Mouse (Mus musculus) CH12F3 (cell line): ENCODE measurements around the gene Tbcc.

Experiments
- in situ Hi-C: fragments of 300-500 bp; cut with MboI; formaldehyde crosslinking; loops from 2 replicates; pipeline ENCODE4 v1.14.3; 2020; ENCODE audit warnings: low sequenced_read_pairs

Gene Tbcc

DNA sequence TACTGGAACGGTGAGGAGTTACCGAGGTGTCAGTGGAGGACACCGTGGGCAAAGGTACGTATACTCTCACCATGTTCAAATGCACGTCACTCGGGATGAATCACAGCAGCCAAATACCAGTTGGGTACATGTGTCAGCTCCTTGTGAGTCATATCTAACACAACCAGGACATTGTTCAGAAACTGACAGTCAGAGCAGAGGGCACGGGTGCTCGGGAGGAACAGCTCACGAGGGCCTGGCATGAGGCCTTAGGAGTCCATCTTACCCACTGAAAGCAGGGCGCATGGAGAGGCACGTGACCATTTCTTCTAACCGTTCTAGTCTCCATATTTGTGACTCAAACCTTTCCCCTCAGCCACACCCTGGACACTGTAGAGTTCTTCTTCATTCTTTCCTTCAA is 23.6 kb upstream of the Tbcc start:
- in situ Hi-C loops: no loop called here

DNA sequence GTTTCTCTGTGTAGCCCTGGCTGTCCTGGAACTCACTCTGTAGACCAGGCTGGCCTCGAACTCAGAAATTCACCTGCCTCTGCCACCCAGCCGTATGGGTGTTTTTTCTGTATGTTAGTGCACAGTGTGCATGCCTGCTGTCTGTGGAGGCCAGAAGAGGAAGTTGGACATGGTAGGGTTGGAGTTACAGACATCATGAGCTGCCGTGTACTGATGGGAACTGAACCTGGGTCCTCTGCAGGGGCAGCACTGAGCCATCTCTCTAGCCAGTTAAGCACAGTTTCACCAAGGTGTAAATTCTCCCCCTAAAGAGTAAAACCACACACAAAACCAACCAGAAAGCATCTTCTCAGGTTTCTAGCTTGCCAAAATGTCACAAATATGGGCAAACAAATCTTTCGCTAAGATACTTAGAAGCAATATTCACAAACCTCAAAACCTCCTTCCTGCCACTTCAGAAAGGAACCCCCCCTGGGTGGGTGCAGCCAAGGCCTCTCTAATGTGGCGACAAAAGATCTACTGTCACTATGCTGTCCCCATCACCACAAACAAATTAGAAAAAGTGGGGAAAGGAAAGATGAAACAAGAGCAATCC is 20.2 kb upstream of the Tbcc start:
- in situ Hi-C loops: no loop called here

DNA sequence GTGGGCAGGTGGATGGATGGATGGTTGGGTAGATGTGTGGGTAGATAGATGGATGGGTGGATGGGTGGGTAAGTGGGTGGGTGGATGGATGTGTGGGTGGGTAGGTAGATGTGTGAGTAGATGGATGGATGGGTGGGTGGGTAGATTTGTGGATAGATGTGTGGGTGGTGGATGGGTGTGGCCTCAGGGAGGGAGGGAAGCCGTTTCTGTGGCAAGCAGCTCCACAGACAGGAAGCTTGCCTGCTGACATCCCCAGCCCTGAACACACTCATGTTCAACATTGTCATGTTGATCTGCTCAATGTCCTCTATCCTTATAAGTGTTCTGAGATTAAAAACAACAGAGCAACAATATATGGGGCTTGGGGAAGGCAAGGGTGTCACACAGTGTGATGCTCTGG is 19.6 kb upstream of the Tbcc start:
- in situ Hi-C loops: no loop called here

DNA sequence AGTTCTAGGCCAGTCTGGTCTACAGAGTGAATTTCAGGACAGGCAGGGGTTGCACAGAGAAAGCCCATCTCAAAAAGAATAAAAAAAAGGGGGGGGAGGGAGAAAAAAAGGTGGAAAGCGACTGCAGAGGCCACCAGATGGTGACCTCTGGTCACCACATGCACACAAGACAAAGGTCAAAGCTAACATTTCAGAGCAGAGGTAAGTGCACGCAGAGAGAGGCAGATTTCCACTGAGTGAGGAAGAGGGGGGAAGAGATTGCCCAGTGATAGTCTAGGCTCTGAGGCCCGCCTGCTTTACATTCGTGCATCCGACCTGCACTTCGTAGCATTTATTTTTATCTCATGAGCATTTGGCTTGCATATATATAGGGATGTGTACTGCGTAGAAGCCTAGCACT is 17.7 kb upstream of the Tbcc start:
- in situ Hi-C loops: no loop called here

DNA sequence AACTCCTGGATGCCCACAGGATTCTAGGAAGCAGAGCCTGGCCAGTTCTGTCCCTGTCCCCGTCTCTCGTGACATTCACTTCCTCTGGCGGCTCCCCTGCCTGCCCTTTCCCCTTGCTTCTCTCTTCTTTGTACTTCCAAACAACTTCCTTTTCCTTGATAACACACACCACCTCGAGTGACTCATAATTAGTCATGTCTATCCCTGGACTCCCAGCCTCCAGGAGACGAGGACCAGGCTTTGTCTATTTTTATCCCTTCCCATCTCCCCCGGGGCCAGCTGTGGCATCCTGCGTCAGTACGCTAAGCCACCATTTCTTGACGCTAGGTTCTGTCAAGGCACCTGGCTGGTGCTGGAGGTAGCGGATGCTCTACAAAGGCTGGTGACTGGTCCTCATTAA is 16.4 kb upstream of the Tbcc start:
- in situ Hi-C loops: no loop called here

DNA sequence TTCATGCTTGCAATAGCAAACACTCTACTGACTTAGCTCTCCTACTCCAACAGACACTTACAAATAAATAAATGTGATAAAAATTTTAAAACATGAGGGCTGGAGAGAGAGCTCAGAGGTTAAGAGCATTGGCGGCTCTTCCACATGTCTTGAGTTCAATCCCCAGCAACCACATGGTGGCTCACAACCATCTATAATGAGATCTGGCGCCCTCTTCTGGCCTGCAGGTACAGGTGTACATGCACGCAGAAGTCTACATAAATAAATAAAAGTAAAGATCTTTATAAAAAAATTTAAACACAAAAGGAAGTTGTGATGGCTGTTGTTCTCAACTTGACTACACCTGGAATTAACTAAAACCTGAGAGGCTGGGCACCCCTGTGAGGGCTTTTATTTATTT is 14.9 kb upstream of the Tbcc start:
- in situ Hi-C loops: no loop called here

DNA sequence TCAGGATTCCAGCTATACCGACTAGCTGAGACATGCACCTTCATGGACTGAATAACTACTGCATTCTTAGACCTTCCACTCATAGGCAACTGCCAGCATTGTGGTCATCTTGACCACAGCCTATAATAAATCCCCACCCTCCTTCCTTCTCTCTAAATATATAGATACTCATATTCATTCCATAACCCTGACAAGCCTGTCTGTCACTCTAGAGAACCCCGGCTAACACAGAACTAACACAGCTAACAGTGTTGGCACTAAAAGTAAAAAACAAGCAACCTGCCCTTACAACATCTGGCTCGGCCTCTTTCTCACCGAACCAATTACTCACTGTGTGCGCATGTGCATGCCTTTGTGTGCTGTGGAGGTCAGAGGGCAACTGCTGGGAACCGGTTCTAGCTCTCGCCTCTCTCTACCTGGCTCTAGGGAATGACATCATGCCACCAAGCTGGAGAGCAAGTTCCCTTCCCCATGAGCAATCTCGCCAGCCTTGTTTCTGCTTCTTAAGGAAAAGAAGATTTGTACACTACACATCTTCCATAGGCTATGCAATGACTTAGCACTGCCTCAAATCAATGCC is 14.0 kb upstream of the Tbcc start:
- in situ Hi-C loops: no loop called here

DNA sequence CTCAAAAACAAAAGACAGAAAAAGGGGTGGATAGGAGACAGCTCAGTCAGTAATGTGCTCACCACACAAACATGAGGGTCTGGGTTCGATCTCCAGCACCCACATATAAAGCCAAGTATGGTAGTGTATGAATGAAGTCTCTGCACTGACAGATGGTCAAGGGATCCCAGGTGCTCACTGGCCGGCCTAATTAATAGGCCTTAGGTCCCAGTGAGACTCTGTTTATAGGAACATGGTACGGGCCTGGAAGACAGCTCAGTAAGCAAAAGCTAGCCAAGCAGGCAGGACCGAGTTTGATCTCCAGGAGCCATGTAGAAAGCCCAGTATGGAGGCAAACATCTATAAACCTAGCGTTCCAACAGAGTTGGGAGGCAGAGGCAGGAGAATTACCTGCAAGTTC is 13.4 kb upstream of the Tbcc start:
- in situ Hi-C loops: no loop called here

DNA sequence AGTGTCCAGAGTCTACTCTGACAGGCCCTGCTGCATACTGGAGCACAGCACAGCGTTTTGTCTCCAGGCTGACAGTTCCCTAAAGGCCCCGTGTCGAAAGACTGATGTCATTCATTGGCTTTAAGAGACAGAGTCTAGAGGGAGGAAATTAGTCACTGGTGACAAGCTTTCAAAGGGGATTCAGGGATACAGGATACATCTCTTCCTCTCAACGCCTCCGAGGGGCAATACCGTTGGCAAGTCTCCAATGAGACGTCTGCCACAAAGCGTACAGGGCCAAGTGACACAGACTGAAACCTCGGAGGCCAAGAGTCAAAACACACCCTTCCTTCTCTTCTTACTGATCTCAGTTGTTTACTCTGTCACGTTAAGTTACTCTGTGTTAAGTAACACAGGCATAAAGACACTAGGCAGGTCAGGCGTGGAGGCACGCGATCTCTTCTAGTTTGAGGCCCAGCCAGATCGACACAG is 10.6 kb upstream of the Tbcc start:
- in situ Hi-C loops: no loop called here

DNA sequence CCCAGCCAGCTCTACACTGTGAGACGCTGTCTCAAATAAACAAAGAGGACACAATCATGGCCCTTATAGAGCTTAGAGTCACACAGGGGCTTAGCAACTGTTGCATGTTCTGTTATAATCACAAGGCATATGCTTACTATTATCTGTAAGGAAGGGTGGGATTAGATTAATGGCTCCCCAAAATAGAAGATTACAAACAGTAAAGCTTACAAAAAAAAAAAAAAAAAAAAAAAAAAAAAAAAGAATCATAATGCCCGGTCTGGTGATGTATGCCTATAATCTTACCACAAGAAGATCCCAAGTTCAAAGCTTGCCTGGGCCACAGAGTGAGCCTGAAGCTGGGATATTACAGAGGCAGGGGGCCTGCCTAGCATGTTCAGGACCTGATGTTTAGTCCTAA is 10.2 kb upstream of the Tbcc start:
- in situ Hi-C loops: no loop called here

DNA sequence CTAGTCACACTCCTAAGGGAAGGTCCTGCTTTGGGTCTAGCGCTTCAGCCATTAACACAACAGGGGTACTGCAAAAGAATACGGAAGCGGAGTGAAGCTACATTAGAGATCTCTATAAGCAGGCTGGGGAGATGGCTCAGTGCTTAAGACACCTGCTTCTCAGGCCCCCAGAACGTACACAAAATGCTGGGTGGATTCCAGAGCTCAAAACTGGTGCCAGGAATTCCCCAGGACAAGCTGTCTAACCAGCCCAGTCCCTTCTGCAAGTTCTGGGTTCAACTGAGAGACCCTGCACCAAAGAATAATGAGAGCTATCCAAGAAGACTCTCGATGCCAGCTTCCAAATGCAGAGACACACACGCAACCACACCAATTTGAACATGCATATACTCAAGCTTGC is 8.8 kb upstream of the Tbcc start:
- in situ Hi-C loops: no loop called here

DNA sequence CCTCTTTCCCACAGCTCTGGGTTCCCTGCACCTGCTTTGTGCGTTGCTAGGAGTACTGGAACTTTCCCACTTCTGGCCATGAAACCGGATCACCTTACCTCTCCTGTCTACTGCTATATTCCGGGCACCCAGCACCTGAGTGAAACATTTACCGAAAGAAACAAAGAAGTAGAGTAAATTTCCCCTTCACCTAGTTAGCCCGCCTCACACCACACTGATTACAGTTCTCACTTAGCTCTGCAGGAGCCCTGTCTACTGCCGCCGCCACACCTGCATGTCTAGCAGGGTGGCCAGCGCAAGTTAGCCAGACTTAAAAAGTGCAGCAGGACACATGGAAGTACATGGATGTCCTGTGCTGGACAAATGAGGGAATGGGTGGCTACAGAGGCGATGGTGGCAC is 7.4 kb upstream of the Tbcc start:
- in situ Hi-C loops: no loop called here

DNA sequence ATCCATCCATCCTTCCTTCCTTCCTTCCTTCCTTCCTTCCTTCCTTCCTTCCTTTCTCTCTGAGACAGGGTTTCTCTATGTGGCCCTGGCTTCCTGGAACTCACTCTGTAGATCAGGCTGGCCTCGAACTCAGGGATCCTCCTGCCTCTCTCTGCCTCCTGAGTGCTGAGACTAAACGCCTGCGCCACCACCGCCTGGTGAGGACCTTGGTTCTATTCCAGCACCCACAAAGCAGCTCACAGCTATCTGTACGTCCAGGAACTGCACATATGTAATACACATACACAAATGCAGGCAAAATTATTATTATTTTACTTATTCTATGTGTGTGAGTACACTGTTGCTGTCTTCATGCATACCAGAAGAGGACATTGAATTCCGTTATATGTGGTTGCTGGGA is 5.7 kb upstream of the Tbcc start:
- in situ Hi-C loops: no loop called here

DNA sequence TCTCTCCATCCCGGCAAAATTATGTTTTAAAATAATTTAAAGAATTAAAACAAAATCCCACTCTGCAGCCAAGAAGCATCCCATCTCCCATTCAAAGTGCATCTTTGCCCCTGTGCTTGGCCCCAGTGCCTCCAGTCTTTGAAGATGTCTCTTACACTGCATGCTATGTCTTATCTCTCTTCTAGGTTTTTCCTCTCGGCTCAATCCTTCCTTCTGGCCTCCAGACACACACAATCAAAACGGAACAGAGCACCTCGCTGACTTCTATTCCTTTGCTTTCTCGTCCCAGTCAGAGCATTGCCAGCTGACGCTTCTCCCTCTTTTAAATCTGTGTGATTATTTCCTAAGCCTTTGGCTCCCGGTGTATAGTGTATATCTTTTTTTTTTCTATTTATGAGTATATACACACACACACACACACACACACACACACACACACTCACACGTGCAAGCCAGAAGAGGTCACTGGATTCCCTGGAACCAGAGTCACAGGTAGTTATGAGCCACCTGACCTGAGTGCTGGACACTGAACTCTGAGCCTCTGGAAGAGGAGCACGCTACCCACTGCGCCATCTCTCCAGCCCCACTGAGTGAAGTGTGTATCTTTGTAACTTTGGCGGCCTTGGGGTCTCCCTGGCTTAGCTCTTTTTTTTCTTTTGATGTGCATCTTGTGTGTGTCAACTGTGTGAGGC is 5.1 kb upstream of the Tbcc start:
- in situ Hi-C loops: no loop called here

DNA sequence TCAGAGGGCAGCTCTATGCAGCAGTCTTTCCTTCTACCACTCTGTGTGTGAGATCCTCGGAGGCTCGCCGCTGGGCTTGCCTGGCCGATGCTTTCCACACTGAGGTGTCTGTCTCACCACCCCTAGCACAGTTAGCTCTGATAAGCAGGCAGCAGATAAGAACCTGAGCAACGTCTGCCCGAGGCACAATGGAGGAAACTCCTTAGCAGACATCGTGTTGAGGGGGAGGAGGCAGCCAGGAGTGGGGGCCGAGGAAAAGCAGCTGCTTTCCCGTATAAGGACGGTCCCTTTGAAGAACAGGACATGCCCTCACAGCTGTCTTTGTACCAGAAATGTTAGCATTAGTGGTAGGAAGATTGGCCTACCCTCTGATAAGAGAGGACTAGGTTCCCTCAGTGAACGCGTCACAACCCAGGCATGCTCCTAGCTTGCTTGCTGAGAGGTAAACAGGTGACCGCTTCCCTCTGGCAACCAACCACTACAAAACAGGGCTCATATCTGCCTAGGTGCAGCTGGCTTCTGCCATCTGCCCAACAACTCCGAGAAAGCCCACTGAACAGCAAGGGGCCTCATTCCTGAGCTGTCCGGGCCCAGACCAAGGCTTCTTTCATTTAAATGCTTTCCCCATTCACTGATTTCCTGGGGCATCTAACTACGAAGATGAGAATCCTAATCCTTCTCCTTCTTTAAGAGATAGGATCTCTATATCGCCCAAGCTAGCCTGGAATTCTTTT is 4.4 kb upstream of the Tbcc start:
- in situ Hi-C loops: no loop called here

DNA sequence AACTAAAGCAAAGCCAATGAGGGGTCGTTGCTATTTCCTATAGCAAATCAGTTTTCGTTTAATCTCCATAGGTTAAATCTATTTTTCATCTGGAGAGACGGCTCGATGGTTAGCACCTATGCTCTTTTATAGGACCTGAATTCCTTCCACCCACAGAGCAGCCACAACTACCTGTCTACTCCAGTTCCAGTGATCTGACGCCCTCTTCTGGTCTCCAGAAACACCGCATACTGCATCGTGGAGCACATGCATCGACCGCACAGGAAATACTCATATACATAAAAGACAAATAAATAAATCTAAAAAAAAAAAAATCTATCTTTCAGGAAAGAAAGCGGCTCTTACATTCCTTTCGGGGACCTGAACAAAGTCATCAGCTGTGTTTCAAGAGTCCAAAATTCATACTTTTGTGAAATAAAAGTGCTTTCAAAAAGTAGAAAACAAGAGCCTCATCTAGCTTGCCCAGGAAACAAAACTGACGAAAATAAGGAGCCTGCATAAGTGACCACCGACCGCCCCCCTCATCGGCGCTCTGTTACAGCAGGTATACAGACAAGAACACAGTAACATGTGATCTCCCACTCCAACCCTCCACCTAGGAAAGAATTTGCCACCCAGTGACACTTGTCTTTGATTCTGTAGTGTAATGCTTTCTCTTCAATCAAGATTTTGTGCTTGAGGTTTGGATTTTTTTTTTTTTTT is 1.8 kb upstream of the Tbcc start:
- in situ Hi-C loops: no loop called here

DNA sequence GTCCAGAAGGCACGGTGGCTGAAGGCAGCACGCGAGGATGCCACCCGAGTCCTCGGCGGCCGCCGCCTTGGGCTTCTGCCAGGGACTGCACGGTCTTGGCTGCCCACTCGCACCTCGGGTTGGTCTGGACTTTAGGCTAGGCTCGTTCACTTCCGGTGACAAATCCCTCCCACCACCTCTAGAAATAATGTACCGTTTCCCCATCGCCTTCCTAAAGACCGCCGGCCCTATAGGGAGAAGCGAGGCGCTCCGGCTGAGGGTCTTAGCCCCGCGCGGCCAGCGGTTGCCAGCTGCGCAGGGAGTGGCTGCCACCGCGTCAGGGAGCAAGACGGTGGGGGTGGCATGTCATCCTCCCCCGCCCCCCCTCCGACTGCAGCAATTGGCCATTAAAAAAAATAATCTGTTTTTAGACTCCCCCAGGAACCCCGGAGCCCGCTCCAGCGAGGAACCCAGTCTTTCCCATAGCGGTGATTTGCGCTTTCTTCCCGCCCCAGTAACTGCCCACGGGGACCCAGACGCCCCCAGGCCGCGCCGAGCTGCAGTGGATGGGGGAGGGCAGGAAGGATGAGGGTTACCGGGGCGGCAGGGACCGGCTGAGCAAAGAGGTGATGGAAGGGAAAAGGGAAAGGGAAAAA is 917 bp upstream of the Tbcc start:
- in situ Hi-C loops: no loop called here

DNA sequence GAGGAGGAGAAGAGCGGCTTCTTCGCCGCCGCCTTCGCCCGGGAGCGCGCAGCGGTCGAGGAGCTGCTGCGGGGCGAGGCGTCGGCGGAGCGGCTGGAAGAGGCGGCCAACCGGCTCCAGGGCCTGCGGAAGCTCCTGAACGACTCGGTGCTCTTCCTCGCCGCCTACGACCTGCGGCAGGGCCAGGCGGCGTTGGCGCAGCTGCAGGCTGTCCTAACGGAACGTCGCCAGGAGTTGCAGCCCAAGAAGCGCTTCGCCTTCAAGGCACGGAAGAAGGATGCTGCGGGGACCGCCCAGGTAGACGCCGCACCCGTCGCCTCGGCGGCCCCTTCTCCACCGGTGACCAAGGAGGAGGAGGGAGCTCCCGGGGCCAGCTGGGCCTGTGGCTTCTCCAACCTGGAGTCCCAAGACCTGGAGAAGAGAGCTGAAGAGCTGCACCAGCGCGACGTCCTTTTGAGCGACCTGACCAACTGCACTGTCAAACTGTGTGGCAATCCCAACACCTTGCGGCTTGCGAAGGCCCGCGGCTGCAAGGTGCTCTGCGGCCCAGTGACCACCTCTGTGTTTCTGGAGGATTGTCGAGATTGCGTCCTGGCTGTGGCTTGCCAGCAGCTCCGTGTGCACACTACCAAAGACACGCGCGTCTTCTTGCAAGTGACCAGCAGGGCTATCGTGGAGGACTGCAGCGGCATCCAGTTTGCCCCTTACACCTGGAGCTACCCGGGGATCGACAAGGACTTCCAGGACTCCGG is 535 bp downstream of the Tbcc start:
- in situ Hi-C loops: no loop called here

DNA sequence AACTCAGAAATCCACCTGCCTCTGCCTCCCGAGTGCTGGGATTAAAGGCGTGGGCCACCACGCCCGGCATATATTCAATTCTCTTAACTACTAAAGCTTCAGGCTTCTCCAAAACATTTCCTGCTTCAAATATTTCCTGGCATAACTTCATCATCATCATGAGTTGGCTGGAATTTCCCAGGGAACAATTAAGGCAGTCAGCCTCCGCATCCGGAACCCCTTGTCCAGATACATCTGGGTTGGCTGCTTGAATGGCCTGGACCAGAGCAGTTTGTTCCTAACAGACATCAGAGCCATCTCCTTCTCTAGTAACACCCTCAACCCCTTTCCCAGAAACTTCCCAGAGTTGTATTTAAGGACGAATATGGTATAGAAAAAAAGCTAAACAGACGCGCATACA is 4.9 kb downstream of the Tbcc start:
- in situ Hi-C loops: no loop called here
